Mouse (Mus musculus): Measurements from ENCODE around the gene Sema3f.

Gene Sema3f

GRCm38 (mm10) chr9:107692785-107693184 lies 17.5 kb downstream of the Sema3f start:
- DNase-seq (ENCODE audit: low spot score in 2 of 2): no peak

GRCm38 (mm10) chr9:107690391-107690790 lies 19.9 kb downstream of the Sema3f start:
- DNase-seq (ENCODE audit: low spot score in 2 of 2): no peak

- DNase-seq (ENCODE audit: low spot score in 2 of 2): no peak
Observed at GRCm38 (mm10) chr9:107688939-107689338, 21.3 kb downstream of the Sema3f start.

- no peak for DNase-seq (ENCODE audit: low spot score in 2 of 2)
Observed at GRCm38 (mm10) chr9:107688415-107688814, 21.9 kb downstream of the Sema3f start.

- peak in 1 of 2 experiments; percentile 19 for DNase-seq (ENCODE audit: low spot score in 2 of 2)
Observed at GRCm38 (mm10) chr9:107685231-107685981, 24.9 kb downstream of the Sema3f start.

- no peak for DNase-seq (ENCODE audit: low spot score in 2 of 2)
Observed at GRCm38 (mm10) chr9:107682405-107682804, 27.9 kb downstream of the Sema3f start.

- DNase-seq (ENCODE audit: low spot score in 2 of 2): no peak
Observed at GRCm38 (mm10) chr9:107679501-107679900, 30.8 kb downstream of the Sema3f start, which contains the start of gene Gnat1. TSS of gene Gnat1 (minus strand) at chr9:107679712.

GRCm38 (mm10) chr9:107678861-107679260 lies 31.4 kb downstream of the Sema3f start:
- DNase-seq (ENCODE audit: low spot score in 2 of 2): no peak

- DNase-seq (ENCODE audit: low spot score in 2 of 2): peak; percentile 56 to 64
Observed at GRCm38 (mm10) chr9:107677819-107678526, 32.3 kb downstream of the Sema3f start.

- peak; percentile 33 to 47 for DNase-seq (ENCODE audit: low spot score in 2 of 2)
Observed at GRCm38 (mm10) chr9:107677091-107677784, 33.0 kb downstream of the Sema3f start.

- DNase-seq (ENCODE audit: low spot score in 2 of 2): no peak
Observed at GRCm38 (mm10) chr9:107676302-107676701, 34.0 kb downstream of the Sema3f start.

- DNase-seq (ENCODE audit: low spot score in 2 of 2): peak; percentile 22 to 32
Observed at GRCm38 (mm10) chr9:107675671-107676301, 34.5 kb downstream of the Sema3f start.

- DNase-seq (ENCODE audit: low spot score in 2 of 2): no peak
Observed at GRCm38 (mm10) chr9:107674609-107675429, 35.5 kb downstream of the Sema3f start.

- no peak for DNase-seq (ENCODE audit: low spot score in 2 of 2)
Observed at GRCm38 (mm10) chr9:107670259-107670658, 40.0 kb downstream of the Sema3f start.

GRCm38 (mm10) chr9:107669480-107669945 lies 40.8 kb downstream of the Sema3f start, which contains the start of gene Slc38a3:
TSS of gene Slc38a3 (minus strand) at chr9:107669530.
- no peak for DNase-seq (ENCODE audit: low spot score in 2 of 2)

- no peak for DNase-seq (ENCODE audit: low spot score in 2 of 2)
Observed at GRCm38 (mm10) chr9:107668916-107669315, 41.4 kb downstream of the Sema3f start.

- no peak for DNase-seq (ENCODE audit: low spot score in 2 of 2)
Observed at GRCm38 (mm10) chr9:107668011-107668410, 42.3 kb downstream of the Sema3f start.

GRCm38 (mm10) chr9:107667219-107667618 lies 43.1 kb downstream of the Sema3f start:
- DNase-seq (ENCODE audit: low spot score in 2 of 2): no peak

GRCm38 (mm10) chr9:107666751-107667205 lies 43.5 kb downstream of the Sema3f start:
- no peak for DNase-seq (ENCODE audit: low spot score in 2 of 2)

- DNase-seq (ENCODE audit: low spot score in 2 of 2): no peak
Observed at GRCm38 (mm10) chr9:107665308-107665707, 45.0 kb downstream of the Sema3f start.

- no peak for DNase-seq (ENCODE audit: low spot score in 2 of 2)
Observed at GRCm38 (mm10) chr9:107663525-107663924, 46.8 kb downstream of the Sema3f start.

All from spleen, postnatal 36 days (tissue).